Mouse (Mus musculus): Measurements from ENCODE around the gene Eif4g3. TPM values are rescaled to one million over a fixed set of nuclear protein-coding genes. Genes with fewer than 3 reads are reported as not detected.

Eif4g3 gene
- total RNA-seq, 2 experiments from 2014 or later, result 14.2 to 23.6 TPM

DNA sequence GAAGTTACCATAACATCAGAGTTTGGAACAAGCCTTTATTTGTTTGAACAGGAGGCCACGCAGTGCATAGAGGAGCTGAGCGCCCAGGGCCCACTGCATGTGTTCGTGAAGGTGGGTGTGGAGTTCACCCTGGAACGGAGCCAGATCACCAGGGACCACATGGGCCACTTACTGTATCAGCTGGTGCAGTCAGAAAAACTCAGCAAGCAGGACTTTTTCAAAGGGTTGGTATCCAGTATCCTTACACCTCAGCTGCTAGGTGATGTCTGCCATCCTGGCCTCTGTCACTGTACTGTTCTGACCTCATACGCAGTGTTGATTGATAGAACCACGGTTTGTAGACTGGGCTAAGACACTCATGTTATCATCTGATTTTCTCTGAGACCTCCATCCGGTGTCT is 195.2 kb downstream of the Eif4g3 start:
- ATAC-seq (replicated peaks; ENCODE audit: low FRiP score, poor library complexity, severe bottlenecking), result peak; percentile 95

- no peak for ATAC-seq (replicated peaks; ENCODE audit: low FRiP score, poor library complexity, severe bottlenecking)
Observed at GRCm38 (mm10) chr4:138192561-138192960, 199.7 kb downstream of the Eif4g3 start.

DNA sequence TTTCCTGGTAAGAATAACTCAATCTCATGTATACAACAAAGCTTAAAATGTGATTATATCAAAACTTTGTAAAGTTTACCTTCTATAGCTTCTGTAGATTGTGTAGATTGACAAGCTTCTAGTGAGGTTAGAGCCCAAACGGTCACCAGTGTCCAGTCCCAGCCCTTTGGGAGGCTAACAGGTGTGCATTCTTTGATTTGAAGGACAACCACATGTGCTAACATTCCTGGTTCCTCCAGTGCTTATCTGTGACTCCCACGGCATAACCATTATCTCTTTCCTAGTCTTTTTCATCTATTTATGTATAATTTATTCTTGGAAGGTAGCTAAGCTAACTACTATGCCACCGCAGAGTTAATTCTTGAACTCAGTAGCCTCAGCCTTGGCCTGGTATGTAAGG is 207.9 kb downstream of the Eif4g3 start:
- no peak for ATAC-seq (replicated peaks; ENCODE audit: low FRiP score, poor library complexity, severe bottlenecking)

DNA sequence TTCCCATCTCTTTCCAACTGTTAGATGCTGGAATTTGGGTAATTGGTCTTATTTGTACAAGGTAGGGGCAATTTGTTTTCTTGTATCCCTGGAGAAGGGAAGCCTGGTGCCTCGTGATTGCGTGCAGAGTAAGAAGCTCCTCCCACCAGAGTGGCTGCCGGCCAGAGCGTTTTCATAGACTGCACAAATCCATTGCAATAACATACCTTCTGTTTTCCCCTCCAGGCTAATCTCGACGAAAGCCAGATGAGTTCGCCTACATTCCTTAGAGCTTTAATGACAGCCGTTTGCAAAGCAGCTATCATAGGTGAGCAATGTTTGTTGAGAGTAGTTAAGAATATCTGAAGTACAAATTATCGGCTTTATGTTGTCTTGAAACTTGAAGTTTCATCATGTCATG is 208.9 kb downstream of the Eif4g3 start:
- no peak for ATAC-seq (replicated peaks; ENCODE audit: low FRiP score, poor library complexity, severe bottlenecking)

GRCm38 (mm10) chr4:138210116-138210515 is 217.3 kb downstream of the Eif4g3 start:
- ATAC-seq (replicated peaks; ENCODE audit: low FRiP score, poor library complexity, severe bottlenecking), result no peak

DNA sequence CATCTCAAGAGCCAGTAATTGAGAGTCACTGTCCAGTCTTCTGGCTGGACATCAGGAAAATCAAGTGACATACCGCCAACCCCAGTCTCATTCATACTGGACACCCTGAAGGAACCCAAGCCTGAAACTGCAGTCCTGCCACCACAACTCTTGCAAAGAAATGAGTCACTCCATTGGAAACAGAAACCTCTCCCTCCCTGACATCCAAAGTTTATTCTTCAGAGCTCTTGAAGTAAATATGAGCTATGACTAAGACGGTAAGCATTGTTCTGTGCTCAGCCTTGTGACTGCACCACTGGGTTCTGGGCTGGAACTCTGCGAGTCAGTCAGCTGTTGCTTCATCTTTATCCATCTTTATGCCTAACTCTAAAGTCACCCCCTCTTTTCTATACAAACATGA is 221.0 kb downstream of the Eif4g3 start:
- no peak for ATAC-seq (replicated peaks; ENCODE audit: low FRiP score, poor library complexity, severe bottlenecking)

DNA sequence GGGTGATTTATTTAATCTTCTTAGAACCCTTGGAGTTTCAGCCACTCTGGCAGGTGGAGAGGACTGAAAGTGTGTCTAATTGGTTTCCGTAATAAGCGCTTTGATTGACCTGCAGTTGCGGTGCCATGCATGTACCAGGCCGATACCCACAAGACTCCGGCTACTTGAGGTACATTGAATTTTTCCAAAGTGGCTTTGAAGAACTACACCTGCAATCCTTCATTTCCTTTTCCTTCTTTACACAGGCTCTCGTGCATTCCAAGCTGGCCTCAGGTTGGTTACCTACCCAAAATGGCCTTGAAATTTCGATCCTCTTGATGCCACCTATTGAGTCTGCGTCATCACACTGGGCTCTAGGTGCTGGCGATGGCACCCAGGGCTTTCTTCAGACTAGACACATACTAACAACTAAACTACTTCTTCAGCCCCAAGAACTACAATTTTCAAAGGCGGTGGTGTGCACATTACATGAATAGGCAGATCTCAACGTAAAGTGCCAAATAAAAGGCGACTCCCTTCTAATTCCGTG is 222.9 kb downstream of the Eif4g3 start:
- no peak for ATAC-seq (replicated peaks; ENCODE audit: low FRiP score, poor library complexity, severe bottlenecking)

DNA sequence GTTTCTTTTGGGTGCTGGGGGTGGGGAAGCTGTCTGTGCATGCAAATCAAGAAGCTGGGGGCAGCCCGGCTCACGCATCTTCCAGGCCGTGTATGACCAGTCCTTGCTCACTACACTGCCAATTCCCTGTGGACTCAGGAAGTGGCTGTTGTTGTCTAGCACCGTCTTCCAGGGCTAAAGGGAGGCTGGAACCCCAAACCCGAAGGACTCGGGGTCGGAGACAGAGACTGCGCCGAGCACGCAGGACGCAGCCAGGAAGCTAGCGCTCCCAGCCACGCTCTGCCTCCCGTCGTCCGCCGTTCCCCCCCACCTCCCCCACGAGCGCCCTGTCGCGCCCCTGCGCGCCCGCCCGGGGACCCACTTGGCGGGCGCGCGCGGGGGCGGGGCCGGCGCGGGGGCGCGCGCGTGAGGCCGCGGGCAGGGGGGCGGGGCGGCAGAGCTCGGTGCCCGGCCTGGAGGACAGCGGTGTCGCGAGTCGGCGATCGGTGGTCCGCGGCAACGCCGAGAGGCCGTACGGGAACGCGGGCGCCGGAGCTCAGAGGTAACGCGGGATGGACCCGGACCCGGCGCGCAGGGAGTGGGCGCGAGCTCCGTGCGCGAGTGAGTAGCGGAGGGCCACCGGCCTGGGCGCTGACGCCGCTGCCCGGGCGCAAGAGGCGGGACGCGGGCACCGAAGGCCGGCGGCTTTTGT is 223.5 kb downstream of the Eif4g3 start, which contains the start of gene Hp1bp3:
Hp1bp3 (plus strand) TSS at position 97 of the 691 bp plus-strand sequence.
- ATAC-seq (replicated peaks; ENCODE audit: low FRiP score, poor library complexity, severe bottlenecking), result peak; percentile 27

- ATAC-seq (replicated peaks; ENCODE audit: low FRiP score, poor library complexity, severe bottlenecking), result peak; percentile 87
Observed at GRCm38 (mm10) chr4:138216891-138217392, 224.1 kb downstream of the Eif4g3 start.

DNA sequence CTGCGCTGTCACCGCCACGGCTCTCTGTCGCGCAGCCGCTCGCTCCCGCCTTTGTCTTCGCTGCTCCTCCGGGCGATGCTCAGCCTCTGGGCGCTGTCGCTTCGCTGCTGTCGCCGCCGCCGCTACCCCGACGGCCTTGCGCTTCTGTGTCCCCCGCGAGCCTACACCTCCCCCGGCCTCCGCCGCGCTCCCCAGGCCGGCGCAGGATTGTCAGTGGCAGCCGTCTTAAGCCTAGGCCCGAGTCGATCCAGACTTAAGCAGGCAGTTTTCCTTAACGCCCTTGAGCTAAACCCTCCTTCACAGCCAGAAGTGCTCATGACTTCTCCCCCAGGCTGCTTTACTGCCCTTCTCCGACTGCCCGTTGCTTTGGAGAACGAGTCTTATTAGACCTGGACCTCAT is 224.6 kb downstream of the Eif4g3 start:
- ATAC-seq (replicated peaks; ENCODE audit: low FRiP score, poor library complexity, severe bottlenecking), result peak; percentile 7

DNA sequence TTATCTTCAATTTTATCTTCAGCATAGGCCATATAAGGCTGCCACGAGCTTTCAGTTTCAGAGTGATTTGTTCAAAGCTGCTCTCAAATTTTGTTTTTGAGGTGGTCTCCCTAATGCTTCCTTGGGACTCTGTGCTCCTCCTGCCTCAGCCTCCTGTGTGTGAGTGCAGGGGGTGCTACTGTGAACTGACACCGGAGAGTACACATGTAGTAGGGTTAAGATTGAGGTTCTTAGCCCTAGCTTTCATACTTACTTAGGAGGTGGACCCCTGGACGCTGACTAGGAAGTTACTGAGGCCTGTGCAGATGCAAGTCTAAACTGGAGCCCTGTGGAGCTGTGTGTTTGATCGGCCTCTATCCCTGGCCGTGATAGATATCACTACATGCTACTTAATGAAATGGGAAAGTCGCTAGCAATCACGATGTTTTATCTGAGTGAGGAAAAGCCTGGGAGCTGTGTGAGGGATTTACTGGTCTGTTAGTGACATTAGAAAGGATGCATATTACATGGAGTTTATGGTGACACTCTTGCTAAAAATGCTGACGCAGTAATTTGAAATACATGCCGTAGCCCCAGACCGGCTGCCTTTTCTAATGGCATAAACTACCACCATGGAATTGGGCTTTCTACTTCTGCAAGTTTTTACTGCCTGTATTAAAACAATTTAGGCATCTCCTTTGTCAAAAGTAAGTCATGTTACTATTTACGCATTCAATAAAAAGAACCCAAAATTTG is 225.3 kb downstream of the Eif4g3 start:
- ATAC-seq (replicated peaks; ENCODE audit: low FRiP score, poor library complexity, severe bottlenecking), result peak; percentile 21; the same call in 1 of the 2 replicates

GRCm38 (mm10) chr4:138219331-138219730 is 226.5 kb downstream of the Eif4g3 start:
- no peak for ATAC-seq (replicated peaks; ENCODE audit: low FRiP score, poor library complexity, severe bottlenecking)

DNA sequence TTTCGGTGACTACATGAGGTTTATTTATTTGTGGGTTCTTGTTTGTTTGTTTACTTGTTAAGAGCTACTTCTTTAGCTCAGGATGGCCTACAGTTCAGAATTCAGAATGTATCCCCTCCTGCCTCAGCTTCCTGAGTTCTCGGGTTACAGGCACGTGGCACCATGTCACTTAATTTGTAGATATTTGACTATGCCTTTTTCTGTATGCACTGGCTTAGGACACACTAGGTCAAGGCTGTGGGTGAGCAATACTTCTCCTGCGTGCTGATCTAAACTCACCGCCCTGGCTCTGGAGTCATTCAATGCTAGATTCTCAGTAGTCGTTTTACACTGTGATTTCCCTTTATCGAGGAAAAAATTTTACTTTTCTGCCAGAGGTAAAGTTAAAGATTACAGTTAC is 227.9 kb downstream of the Eif4g3 start:
- no peak for ATAC-seq (replicated peaks; ENCODE audit: low FRiP score, poor library complexity, severe bottlenecking)

DNA sequence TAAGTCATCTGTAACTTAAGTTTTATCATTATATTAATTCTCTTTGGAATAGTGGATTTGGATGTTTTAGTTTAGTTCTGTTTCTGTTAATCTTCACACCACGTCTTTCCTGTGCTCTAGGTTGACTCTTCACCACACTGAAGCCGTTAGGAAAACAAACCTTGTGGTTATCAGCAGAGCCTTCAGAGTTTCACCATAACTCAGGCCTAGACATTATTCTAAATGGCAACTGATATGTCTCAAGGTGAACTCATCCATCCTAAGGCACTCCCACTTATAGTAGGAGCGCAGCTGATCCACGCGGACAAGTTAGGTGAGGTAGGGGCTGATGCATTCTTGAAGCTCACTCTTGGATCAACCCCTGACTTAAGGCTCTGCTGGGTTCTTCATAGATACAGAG is 228.6 kb downstream of the Eif4g3 start:
- ATAC-seq (replicated peaks; ENCODE audit: low FRiP score, poor library complexity, severe bottlenecking), result no peak

GRCm38 (mm10) chr4:138222396-138222795 is 229.6 kb downstream of the Eif4g3 start:
- ATAC-seq (replicated peaks; ENCODE audit: low FRiP score, poor library complexity, severe bottlenecking), result no peak

GRCm38 (mm10) chr4:138223623-138224022 is 230.8 kb downstream of the Eif4g3 start:
- ATAC-seq (replicated peaks; ENCODE audit: low FRiP score, poor library complexity, severe bottlenecking), result no peak

GRCm38 (mm10) chr4:138246756-138247665 is 254.2 kb downstream of the Eif4g3 start:
- ATAC-seq (replicated peaks; ENCODE audit: low FRiP score, poor library complexity, severe bottlenecking), result no peak

- peak; percentile 70 for ATAC-seq (replicated peaks; ENCODE audit: low FRiP score, poor library complexity, severe bottlenecking)
Observed at GRCm38 (mm10) chr4:138250088-138250960, 257.5 kb downstream of the Eif4g3 start, which contains the start of the genes Sh2d5 and Kif17. Gene Sh2d5, plus strand, starts transcription at chr4:138250403. Gene Kif17, plus strand, starts transcription at chr4:138250435.

DNA sequence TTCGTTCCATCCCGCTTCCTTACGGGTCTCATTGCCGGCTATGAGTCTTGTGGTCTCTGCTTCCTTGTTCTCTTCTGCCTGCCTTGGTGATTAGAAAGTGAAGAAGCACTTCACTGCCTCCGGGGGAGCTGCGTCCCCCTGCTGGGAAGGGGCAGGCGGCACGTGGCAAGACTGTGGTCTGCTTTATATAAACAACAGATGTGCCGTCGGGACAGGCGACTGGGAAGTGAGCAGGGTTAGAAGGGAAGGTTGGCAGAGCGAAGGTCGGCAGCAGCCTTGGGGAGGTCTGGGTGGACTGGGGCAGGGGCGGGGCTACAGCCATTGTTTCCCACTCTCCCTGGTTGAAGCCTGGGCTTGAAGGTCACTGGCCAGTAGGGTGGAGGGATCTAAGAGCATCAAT is 259.0 kb downstream of the Eif4g3 start:
- no peak for ATAC-seq (replicated peaks; ENCODE audit: low FRiP score, poor library complexity, severe bottlenecking)

Measured in erythroblast, adult 5-6 weeks (primary cell).